Mouse (Mus musculus): ENCODE measurements around the gene Ranbp9. TPM values are rescaled to one million over a fixed set of nuclear protein-coding genes. Genes with fewer than 3 reads are reported as not detected.

Gene Ranbp9
- polyA plus RNA-seq, 2 experiments from 2014 or later = 28.3 to 45.2 TPM

- no peak for ATAC-seq
Observed at GRCm38 (mm10) chr13:43447721-43448120, 33.4 kb downstream of the Ranbp9 start.

DNA sequence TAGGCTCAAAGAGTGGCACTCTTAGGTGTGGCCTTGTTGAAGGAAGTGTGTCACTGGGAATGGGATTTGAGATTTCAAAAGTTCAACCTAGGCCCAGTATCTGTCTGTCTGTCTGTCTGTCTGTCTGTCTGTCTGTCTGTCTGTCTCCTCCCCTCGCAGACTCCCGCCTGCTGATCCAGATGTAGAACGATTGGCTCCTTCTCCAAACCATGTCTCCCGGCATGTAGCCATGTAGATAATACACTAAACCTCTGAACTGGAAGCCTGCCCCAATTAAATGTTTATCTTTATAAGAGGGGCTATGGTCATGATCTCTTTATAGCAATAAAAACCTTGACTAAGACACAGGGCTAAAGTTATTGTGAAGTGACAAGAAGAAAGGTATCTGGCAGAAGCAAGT is 35.3 kb downstream of the Ranbp9 start:
- peak; percentile 45 for ATAC-seq

DNA sequence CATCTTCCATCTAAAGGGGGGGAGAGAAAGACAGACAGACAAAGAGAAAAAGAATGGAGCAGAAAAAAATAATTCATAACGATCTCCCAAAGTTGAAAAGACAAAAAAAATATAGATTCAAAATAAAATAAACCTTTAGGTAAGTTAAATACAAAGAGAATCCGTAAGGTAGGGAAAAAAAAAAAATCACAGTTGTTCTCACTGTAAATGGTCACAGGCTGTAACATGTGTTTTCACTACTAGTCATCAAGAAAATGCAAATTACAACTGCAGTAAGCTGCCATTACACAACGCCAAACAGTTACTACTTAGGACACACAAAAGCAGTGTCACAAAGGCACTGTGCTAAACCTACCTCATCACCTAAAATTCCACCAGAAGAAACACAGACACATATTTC is 36.4 kb downstream of the Ranbp9 start:
- no peak for ATAC-seq

- ATAC-seq = no peak
Observed at GRCm38 (mm10) chr13:43443706-43444105, 37.4 kb downstream of the Ranbp9 start.

- peak; percentile 22 for ATAC-seq
Observed at GRCm38 (mm10) chr13:43442551-43442950, 38.5 kb downstream of the Ranbp9 start.

- ATAC-seq = peak; percentile 37
Observed at GRCm38 (mm10) chr13:43440376-43440775, 40.7 kb downstream of the Ranbp9 start.

DNA sequence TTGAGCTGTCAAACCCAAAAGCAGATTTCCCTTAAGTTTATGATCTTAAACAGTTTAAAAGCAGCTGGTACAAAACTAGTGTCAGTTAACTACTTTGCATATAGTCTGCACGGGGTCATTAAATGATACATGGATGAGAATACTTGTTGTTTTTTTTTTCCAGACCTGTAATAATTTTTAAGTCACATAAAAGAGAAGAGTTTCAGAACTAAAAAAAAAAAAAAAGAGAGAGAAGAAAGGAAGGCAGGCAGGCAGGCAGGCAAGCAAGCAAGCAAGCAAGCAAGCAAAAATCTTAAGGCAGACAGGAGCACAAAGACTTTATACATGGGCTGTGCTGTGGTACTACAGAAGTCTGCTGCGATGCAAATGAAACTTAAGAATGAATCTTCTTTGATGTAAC is 47.7 kb downstream of the Ranbp9 start:
- ATAC-seq = no peak

DNA sequence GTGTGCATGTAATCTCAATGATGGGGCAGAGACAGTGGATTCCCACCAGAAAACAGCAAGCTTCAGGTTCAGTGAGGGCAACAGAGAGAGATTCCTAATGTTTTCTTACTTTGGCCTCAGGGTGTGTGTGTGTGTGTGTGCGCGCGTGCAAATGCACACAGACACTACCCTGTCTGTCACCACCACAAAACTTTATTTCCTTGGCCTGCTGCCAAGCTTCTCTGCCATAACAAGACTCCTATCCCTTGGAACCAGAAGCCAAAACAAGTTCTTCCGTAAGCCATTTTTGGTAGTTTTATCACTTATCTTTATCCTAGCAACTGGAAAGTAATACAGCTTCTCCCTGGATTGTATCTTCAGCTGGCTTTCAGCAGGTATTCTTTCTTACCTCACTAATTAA is 52.6 kb downstream of the Ranbp9 start:
- no peak for ATAC-seq

GRCm38 (mm10) chr13:43415249-43415648 is 65.8 kb downstream of the Ranbp9 start:
- ATAC-seq = peak; percentile 67

DNA sequence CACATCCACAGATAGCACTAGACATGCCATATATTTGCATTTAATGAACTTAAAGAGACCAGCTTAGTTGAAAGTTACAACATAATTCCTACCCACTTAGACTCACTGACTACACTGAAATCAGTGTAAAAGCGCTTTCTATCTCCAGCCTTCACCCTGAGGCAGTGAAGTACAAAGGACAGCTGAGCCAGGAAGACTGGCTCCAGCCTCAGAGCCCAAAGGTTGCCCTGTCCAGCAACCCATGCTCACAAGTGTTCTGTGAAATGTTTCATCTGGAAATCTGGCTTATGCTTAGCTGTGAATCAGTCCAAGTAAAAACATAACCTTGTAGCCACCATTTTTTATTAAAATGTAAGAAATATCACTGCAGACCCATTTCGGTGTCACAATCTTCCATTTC is 67.5 kb downstream of the Ranbp9 start:
- no peak for ATAC-seq

GRCm38 (mm10) chr13:43412311-43412710 is 68.8 kb downstream of the Ranbp9 start:
- ATAC-seq = no peak

DNA sequence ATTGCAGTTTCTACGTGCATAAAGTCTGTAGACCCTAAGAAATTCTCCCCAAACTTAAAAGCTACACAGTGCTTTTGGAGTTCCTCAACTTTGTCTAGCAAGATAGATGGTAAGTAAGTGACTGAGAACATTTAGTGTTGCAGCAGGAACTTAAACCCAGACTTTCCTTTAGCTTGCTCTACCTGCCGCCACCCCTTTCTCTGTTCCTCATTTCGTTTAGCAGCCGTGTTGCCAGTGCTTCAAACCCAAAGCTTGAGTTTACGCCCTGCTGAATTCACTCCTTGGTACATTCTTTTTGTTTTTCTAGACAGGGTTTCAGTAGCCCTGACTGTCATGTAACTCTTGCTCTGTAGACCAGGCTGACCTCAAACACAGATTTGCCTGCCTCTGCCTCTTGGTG is 81.5 kb downstream of the Ranbp9 start:
- no peak for ATAC-seq

- ATAC-seq = peak; percentile 95
Observed at GRCm38 (mm10) chr13:43398297-43399080, 82.6 kb downstream of the Ranbp9 start, which contains the start of gene Nol7. Gene Nol7 (plus strand): TSS chr13:43398390.

DNA sequence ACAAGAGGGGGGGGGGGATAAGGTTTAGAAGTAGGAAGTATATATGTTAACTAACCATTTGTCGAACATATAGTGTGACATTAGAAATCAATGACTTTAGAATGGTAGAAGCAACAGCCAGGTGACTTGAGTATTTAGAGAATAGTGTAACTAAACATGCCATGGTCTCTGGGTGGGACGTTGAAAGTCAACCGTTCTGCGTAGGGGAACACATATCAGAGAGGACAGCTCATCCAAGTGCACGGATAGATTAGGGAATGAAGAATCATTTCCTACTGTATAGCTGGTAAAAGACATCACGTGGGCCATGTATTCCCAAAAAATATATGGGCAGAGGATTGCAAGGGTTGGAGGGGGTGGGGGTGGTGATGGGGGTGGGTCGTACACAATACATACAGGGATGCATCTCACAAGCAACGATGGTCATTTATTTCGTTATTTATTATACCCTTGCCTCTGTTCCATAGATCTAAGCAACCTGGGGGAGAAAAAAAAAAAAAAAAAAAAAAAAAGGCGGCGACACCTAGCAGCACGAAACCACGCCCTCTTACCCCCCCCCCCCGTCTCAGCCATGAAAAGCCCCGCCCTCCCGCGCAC is 83.3 kb downstream of the Ranbp9 start:
- ATAC-seq = no peak

DNA sequence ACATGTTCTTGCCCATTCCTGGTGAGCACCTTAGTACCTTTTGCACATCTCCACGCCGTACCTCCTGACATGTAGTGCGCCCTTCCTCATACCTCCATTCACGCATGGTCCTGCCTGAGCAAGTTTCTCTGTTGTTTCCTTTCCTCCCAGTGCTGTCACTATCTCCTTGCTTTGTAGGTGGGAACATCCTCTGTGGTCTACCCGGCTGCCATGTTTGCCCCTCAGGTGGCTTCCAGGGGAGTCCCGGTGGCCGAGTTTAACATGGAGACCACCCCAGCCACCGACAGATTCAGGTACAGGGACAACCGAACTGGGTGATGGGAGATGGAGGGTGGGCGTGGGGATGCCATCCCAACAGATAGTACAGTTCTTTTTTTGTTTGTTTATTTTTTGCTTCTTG is 95.8 kb downstream of the Ranbp9 start:
- ATAC-seq = no peak

GRCm38 (mm10) chr13:43379989-43380388 is 101.1 kb downstream of the Ranbp9 start:
- no peak for ATAC-seq

GRCm38 (mm10) chr13:43374918-43375432 is 106.1 kb downstream of the Ranbp9 start:
- no peak for ATAC-seq

- no peak for ATAC-seq
Observed at GRCm38 (mm10) chr13:43374205-43374604, 106.9 kb downstream of the Ranbp9 start.

GRCm38 (mm10) chr13:43372892-43373291 is 108.2 kb downstream of the Ranbp9 start:
- ATAC-seq = no peak

DNA sequence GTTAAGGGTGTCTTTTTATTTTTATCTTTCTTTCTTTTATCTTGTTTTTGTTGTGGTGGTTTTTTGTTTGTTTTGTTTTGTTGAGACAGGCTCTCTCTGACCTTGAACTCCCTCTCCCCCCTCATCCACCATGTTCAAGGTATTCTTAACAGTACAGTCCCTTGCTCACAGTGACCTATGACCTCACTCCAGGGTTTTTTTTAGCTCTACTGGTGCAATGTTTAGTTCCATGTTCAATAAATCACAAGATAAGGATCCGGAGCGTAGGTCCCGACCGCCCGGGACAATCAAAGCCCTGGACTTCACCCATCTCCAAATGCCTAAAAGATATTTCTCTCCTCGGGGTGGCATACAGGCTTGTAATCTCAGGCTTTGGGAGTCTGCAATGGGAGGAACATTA is 111.0 kb downstream of the Ranbp9 start:
- ATAC-seq = no peak

GRCm38 (mm10) chr13:43365825-43366184 is 115.3 kb downstream of the Ranbp9 start:
- no peak for ATAC-seq

DNA sequence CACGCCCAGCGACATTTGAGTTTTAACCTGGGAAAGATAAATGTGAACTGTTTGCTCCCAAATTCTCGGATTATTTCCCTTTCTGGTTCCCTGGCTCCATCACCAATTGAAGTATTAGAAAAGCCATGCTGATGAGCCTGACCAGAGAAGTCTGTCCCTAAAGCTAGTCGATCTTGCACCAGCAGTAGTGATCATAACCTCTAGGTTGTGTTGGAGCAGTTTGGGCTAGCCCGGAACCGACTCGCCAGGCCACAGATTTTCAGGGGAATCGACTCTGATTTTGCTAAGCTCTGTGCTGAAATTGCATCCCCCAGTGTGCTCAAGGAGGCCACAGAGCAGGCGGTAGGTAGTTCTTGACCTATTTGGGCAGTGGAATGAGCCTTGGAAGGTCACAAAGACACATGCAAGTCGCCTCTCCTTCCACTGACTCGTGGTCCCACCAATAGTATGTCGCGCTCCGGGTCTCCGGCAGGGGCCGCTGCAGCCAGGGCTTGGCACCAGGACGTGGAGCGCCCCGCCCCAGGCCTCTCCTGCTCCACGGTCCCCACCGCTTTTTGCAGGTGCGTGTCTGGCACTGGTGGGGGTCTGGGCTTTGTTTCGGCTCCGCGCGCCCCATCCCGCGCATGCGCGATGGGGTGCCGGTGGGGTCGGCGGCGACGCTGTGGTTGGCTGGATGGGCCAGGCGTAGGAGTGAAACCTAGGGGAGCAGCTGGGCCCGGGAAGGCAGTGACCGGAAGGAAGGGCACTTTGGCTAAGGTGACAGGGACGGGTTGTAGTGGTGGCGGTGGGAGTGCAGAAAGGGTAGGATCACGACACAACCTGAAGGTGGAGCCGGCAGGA is 115.9 kb downstream of the Ranbp9 start, which contains the start of gene Sirt5:
Gene Sirt5, plus strand, starts transcription at position 512 of the 840 bp plus-strand sequence.
- peak; percentile 92 for ATAC-seq

DNA sequence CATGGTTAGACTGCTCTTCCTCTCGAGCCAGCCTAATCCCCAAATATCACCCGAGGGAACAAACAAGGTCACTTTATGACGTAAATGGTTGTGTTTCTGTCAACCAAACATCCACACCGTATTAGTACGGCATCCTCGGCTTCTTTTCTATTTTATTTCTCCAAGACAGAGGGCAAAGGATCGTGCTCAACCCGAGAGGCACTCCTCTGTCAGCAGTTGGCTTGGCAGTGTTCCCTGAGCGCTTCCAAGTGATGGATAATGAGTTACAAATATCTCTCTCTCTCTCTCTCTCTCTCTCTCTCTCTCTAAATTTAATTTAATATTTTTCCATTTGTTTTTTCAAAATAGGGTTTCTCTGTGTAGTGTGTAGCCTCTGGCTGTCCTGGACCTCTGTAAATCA is 118.7 kb downstream of the Ranbp9 start:
- no peak for ATAC-seq

All from CD4-positive, CD25-positive, alpha-beta regulatory T cell, adult 4 months (primary cell).